Mouse (Mus musculus) liver, adult (tissue): ENCODE measurements around the gene Parl.

ENCODE experiments used
- GATA4 ChIP-seq: IDR thresholded peaks from 2 replicates; pipeline ENCODE4 v1.6.1; 2014; ENCODE audit warnings: mild to moderate bottlenecking, low read length; ENCODE audit not compliant: insufficient replicate concordance

Parl gene

GRCm38 (mm10) chr16:20257926-20258325, 44.3 kb downstream of the Parl start:
- no peak for TF ChIP-seq GATA4

- TF ChIP-seq GATA4 = no peak
Observed at GRCm38 (mm10) chr16:20248442-20249174, 53.6 kb downstream of the Parl start.

- TF ChIP-seq GATA4 = no peak
Observed at GRCm38 (mm10) chr16:20247103-20247502, 55.1 kb downstream of the Parl start.

GRCm38 (mm10) chr16:20240468-20241414, 61.4 kb downstream of the Parl start, which contains the start of gene Map6d1:
Map6d1 (minus strand) TSS chr16:20241358.
- no peak for TF ChIP-seq GATA4

- TF ChIP-seq GATA4 = no peak
Observed at GRCm38 (mm10) chr16:20238646-20239045, 63.5 kb downstream of the Parl start.

- TF ChIP-seq GATA4 = no peak
Observed at GRCm38 (mm10) chr16:20237426-20237825, 64.8 kb downstream of the Parl start.

- no peak for TF ChIP-seq GATA4
Observed at GRCm38 (mm10) chr16:20234406-20234805, 67.8 kb downstream of the Parl start.
